Mouse (Mus musculus) urinary bladder, postnatal 10 days (tissue): ENCODE data around the gene Zfp526.

Experiments used
- DNase-seq: peaks from one replicate; pipeline ENCODE4 v3.0.0; 2022; ENCODE audit warnings: low spot score

The Zfp526 gene

GRCm38 (mm10) chr7:25268588-25268987 is 47.4 kb downstream of the Zfp526 start:
- DNase-seq: no peak

GRCm38 (mm10) chr7:25269029-25269428 is 47.8 kb downstream of the Zfp526 start:
- DNase-seq: no peak

- DNase-seq: no peak
Observed at GRCm38 (mm10) chr7:25269545-25270271, 48.5 kb downstream of the Zfp526 start.

GRCm38 (mm10) chr7:25270652-25271633 is 49.7 kb downstream of the Zfp526 start:
- no peak for DNase-seq

GRCm38 (mm10) chr7:25271651-25272444 is 50.6 kb downstream of the Zfp526 start:
- DNase-seq: no peak

GRCm38 (mm10) chr7:25272445-25273258 is 51.4 kb downstream of the Zfp526 start:
- no peak for DNase-seq

- DNase-seq: no peak
Observed at GRCm38 (mm10) chr7:25273259-25274241, 52.3 kb downstream of the Zfp526 start.

- DNase-seq: no peak
Observed at GRCm38 (mm10) chr7:25274571-25274970, 53.3 kb downstream of the Zfp526 start.

GRCm38 (mm10) chr7:25274996-25275395 is 53.8 kb downstream of the Zfp526 start:
- DNase-seq: no peak

- DNase-seq: no peak
Observed at GRCm38 (mm10) chr7:25275555-25276298, 54.5 kb downstream of the Zfp526 start.
